Mouse (Mus musculus) c-Kit-positive CD71-positive TER-119-positive erythroid progenitor cells, embryonic 14.5 days (primary cell): ENCODE measurements around the gene Padi3.

ENCODE experiments used
- DNase-seq: peaks from one replicate; pipeline ENCODE4 v3.0.0-alpha.2; 2013; ENCODE audit warnings: low spot score

Gene Padi3

GRCm38 (mm10) chr4:140815996-140816917 is 5.8 kb upstream of the Padi3 start:
- DNase-seq: peak; percentile 64

- DNase-seq: no peak
Measured at GRCm38 (mm10) chr4:140815496-140815895, 5.0 kb upstream of the Padi3 start.

DNA sequence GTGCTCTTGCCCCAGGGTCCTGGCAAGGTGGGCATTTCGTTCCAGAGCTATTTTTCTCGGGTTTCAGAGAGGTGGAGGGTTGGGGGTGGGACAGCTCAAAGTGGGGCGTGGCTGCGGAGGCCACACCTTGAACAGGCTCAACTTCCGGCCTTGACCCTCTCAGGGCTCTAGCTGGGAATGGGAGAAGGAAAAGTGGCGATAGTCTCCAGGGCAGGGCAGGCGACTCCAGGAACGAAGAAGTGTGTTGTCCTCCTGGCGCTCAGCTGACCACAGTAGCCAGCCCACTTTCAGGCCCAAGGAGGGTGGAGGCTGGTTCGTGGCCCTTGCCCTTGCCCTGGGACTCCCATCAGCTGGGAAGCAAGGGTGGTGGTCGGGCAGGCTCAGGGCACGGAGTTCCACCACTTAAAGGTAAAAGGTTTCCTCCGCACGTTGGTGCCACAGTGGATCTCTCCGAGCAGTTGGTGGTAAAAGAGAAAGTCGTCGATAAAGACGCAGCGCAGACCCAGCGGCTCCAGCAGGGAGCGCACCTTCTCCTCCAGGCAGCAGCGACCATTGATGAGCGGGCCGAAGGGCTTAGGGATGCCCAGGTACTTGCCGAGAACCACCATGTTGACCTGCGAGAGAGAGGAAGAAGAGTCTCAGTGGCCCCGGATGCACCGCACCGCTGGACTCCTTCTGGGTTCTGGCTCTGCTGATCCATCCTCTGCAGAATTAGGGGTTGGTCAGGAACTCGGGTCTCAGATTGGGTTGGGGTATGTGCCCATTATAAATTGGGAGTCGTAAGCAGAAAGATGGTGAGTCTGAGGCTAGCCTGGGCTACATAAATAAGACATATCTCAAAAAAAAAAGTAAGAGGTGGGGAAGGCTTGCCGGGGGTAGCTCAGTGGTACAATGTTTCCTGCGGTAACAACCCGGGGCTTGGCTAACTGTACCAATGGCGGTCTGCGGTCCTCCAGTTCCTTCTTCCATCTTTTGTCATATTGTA is 4.1 kb upstream of the Padi3 start:
- no peak for DNase-seq

GRCm38 (mm10) chr4:140813358-140814185 is 3.1 kb upstream of the Padi3 start:
- no peak for DNase-seq

DNA sequence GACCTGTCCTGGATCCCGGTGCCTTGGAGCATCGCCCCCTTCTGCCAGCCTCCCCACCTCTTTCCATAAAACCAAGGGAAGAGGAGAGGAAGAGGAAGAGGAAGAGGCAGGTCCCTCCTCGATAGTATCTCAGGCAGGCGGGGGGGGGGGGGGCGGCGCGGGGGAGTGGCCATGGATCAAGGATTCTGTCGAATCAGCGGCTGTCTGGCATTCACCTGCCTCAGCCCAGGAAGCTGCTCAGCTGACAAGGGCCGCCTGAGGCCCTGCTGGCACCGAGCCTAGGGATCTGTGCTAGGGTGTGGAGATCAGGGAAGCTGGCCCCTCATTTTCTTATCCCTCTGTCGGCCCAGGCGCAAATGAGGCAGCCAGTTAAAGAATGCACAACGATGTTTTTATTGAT is 2.2 kb upstream of the Padi3 start:
- DNase-seq: no peak

DNA sequence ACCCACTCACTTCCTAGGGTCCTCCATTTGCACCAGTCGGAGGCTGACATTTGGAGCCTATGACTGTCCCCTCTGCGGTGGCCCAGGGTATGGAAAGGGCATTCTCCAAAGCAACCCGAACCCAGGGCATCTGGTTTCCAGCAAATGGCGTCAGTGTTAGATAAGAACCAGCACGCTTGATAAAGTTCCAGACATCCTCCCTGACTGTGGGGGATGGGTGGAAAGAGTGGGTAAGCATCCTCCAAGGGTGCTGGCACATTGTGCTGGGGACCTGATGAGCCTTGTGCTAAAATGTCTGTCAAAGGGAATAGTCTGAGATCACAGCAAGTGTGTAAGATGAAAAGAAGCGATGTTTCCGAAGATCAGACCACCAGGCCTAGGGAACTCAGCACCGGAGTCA is 1.7 kb upstream of the Padi3 start:
- DNase-seq: no peak

- no peak for DNase-seq
Measured at GRCm38 (mm10) chr4:140809118-140809517, 1.3 kb downstream of the Padi3 start.

DNA sequence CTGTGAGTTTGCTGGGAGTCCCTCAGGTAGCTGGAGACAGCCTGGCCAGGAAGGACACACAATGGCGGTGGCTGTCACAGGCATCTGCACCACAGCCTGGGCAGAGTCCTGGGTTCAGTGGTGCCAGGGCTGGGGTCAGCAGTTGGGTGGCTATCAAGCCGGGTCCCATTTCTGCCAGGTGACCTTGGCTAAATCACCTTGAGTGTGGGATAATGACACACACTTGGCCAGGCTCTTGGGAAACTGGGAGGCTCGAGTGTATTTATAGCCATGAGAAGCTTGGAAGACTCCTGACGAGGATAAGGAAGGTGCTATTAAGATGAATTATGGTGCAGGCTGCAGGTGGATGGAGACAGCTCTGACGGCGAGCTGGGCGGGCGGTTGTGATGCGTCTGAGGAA is 5.8 kb downstream of the Padi3 start:
- DNase-seq: no peak

DNA sequence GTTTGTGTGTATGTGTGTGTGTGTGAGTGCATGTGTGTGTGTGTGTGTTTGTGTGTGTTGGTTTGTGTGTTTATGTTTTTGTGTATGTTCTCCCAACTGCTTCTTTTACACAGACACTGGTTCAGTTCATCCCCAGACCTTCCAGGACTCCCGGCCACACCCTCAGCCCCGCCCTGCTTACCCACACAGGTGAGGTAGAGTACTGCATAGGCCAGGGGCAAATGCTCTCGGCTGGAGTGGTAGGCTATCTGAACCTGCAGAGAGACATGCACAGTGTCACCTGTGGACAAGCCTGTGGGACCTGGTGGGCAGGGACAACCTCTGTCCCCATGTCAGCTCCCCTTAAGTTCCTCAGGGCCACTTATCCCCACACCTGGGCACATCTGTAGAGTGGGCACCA is 9.1 kb downstream of the Padi3 start:
- DNase-seq: no peak

DNA sequence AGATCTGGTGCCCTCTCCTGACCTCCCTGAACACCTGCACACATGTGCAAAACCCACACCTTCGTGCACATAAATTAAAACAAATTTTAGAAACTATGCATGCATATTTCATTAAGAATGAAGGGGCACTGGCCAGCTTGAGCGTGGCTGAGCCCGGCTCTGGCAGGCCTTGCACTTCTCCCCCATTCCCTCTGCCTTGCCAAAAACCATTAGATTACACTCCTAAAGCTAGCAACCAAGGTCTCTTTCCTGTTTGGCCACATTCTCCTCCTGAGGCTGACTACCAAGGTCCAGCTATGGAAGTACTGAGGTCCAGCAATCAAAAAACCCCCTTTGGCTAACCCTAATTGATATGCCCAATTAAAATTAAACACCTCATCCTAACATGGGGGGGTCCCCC is 13.7 kb downstream of the Padi3 start:
- no peak for DNase-seq

GRCm38 (mm10) chr4:140794678-140795077 is 15.8 kb downstream of the Padi3 start:
- DNase-seq: no peak

DNA sequence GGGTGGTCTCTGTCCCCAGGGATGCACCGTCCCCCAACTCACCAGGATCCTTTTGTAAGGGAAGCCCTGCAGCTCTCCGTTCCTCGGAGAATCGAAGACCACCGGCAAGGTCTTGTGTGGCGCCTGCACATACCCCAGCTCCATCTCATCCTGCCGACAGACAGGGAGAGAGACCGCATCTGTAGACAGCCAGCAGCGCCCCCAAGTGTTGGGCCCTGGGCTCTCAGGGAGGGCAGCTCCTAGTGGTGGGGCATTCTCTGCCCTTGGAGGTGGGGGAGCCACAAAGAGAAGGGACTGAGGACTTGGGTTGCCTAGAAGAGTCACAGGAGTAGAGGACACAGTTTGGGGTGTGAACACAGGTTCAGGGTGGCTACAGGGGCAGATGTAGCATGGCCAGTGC is 16.7 kb downstream of the Padi3 start:
- DNase-seq: no peak

DNA sequence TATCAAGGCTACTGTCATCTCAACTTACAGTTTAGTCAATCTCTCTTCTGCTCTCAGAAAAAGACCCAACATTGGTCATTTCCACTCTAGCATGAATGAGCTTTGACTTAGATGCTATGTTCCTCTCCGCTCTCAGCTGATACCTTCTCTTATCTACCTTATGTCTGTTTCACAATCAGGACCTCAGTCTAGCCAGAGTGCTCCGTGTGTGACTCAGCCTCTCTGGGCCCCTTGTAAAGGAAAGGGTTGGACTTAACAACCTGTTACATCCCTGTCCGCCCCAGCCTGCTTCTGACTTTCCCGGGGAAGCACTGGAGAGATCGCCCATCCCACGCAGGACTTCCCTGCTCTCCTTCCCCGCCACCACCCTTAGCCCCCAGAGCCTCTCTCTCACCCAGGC is 17.9 kb downstream of the Padi3 start:
- no peak for DNase-seq

- DNase-seq: no peak
Measured at GRCm38 (mm10) chr4:140791071-140791470, 19.4 kb downstream of the Padi3 start.

GRCm38 (mm10) chr4:140789983-140790382 is 20.5 kb downstream of the Padi3 start:
- DNase-seq: no peak

DNA sequence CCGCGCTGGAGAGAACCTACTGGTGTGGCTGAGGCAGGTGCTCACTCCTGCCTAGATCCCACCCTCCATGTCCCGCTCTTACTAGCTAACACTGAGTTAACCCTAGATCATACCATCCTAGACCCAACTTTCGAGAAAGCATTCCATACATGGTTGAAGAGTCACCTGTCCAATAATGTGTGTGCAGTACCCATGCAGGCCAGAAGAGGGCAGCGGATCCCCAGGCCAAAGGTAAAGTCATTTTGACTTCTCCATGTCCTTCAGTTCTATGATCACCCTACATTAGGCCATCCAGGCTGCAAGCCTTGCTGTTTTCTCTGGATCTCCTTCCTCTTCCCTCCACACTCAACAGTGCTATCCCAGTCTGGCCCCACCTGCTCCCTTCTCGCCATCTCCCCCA is 21.5 kb downstream of the Padi3 start:
- peak; percentile 60 for DNase-seq

DNA sequence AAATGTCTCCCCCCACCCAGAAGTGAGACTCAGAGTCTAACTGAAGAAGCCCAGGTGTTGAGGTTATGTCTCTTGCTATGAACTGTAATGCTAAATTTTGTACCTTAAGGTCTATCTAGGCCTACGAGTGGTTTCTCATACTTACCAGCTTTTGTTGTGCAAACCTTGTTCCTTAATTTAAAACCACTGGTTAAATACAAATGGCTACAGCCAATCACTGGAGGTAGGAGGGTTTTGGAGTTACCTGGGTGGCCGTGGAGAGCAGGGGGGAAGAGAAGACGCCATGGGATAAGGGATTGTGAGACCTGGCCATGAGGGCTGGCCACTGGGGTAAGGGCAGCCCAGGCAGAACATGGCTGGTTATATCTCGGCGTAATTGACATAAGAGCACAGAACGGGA is 22.2 kb downstream of the Padi3 start:
- no peak for DNase-seq

DNA sequence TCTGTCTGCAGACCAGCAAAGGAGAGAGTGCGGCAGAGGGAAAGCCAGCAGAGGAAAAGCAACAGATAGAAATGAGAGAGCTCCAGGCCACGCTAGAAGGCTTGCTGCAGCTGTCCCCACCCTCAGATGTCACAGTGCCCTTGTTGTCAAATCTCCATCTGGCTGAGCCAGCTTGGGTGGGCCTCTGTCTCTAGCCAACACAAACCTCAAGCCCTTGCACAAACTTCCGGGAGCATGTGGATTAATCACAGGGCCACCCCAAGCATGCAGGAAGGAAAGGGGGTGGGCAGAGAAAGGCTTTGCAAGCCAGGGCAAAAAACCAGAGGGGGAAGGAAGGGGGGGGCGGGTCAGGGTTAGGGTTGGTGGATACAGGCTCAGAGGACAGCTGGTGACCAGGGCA is 23.0 kb downstream of the Padi3 start:
- no peak for DNase-seq

DNA sequence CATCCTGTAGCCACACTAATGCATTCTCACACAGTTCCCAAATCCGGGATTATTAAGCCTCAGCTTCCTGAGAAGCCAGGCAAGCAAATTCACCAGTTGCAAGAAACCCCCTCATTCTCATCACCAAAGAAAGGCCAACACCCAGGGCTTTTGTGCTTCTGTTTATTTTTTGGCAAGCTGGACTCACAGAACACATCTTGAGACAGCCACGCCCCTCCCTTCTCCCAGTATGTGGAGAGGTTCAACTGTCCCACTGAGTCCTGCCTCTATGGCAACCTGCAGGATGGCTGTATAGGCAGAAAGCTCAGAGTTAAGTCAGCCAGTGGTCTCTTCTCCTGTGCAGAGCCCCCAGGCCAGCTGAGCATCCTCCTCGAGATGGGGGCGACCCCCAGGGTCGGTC is 25.2 kb downstream of the Padi3 start:
- DNase-seq: no peak

DNA sequence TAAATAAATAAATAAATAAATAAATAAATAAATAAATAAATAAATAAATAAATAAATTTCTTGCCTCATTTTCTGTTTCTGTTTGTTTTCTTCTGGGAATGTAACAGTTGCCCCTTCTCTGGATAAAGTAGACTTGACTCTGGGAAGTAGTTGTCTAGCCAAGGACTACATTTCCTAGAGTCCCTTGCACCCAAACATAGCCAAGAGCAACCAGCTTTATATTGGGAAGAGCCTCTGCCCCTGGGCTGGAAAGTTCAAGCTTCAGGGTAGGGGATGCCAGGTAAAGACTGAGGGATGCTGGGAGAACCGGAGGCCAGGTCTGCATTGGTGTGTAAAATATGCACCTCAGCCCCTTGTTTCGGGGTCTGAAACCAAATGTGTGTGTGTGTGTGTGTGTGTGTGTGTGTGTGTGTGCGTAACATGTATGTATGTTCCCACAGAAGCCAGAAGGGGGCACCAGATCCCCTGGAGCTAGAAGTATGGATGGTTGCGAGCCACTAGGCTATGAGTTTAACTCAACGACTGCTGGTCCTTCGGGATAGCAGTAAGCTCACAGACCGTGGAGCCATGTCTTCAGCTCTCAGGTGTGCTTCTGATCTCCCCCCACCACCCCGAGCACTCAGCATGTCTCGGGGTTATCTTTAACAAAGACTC is 26.0 kb downstream of the Padi3 start:
- no peak for DNase-seq

GRCm38 (mm10) chr4:140782821-140783220 is 27.6 kb downstream of the Padi3 start:
- no peak for DNase-seq
